Mouse (Mus musculus): ENCODE results near the gene Dnmbp. TPM values are rescaled to one million over a fixed set of nuclear protein-coding genes. Genes with fewer than 3 reads are reported as not detected.
"Not testable (repeated sequence)": the region's sequence is repeated elsewhere in the genome, so short reads cannot be mapped to it uniquely, and the experiment has no call there.

Gene Dnmbp
- total RNA-seq, 1 experiment from 2014 or later = 9.0 TPM

DNA sequence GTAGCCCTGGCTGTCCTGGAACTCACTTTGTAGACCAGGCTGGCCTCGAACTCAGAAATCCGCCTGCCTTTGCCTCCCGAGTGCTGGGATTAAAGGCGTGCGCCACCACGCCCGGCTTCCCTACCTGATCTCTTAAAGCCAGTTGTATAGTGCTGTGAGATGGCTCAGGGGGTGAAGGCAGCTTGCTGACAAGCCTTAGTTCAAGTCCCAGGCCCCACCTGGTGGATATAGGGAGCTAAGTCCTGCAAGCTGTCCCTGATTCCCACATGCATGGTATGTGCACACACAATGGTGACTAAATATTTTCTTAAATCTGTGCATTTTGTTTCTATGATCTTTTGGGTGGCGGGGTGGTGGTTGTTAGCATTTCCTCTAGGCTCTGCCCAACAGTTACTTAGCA, 12.9 kb upstream of the Dnmbp start:
- not testable (repeated sequence) for ATAC-seq (replicated peaks; ENCODE audit: low read depth, poor library complexity, severe bottlenecking)

DNA sequence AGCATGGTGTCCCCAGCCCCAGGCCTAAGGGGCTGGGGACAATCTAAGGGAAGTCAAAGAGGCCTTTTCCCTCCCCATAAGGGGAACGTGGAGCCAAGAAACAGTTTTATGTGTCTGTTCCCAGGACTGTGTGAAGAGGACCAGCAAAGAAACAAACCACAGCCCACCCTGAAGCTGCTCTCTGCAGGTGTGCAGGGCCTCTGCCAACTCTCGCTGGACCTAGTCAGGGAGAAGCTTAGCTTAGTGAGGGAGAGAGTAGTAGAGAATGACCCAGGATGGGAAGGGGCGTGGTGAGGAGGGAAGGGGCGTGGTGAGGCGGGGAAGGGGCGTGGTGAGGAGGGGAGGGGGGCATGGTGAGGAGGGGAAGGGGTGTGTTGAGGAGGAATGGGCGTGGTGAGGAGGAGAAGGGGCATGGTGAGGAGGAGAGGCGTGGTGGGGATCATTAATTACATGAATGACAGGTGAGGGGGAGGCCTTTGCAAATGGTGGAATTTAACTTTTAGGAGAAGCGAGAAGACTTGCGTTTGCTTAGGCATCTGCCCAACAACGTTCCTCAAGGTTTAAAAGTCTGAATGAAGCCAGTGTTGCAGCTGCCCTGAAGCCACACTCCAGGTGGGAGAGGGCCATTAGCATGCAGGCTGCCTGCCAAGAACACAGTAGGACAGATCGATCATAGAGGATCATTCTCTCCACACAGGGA, 9.3 kb upstream of the Dnmbp start:
- ATAC-seq (replicated peaks; ENCODE audit: low read depth, poor library complexity, severe bottlenecking) = peak; percentile 50; the same call in 1 of the 2 replicates

DNA sequence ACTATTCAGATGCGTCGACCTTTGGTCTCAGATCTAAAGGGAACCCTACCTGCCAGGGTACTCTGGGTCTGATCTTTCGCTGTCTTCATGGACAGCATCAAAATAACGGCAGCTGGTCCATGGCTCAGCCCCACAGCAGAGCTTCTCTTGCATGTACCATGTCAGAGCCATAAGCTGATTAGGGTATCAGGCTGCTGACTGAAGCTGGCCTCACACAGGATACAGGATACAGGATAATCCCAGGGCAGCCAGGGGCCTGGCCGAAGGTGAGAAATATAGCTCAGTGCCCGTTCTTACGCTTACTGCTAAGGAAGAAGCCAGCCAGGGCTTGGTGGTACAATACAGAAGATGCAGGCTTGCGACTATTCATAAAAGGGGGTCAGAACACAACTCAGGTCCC, 4.6 kb upstream of the Dnmbp start:
- ATAC-seq (replicated peaks; ENCODE audit: low read depth, poor library complexity, severe bottlenecking) = no peak

DNA sequence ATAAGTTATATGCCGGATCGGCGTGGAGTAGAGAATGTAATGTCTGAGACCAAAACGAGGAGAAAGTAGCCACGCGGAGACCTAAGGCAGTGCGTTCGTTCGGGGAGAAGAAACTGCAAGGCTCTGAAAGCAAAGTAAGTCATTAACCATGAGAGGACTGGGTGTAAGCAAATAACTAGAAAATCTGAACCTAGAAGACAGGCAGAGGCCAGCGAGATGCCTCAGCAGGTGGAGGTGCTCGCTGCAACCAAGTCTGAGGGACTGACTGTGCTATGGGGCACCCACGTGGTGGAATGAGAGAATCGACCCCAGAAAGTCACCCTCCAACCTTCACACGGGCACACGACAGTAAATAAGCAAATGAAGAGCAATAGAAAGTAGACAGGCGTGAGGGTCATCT, 3.1 kb upstream of the Dnmbp start:
- no peak for ATAC-seq (replicated peaks; ENCODE audit: low read depth, poor library complexity, severe bottlenecking)

DNA sequence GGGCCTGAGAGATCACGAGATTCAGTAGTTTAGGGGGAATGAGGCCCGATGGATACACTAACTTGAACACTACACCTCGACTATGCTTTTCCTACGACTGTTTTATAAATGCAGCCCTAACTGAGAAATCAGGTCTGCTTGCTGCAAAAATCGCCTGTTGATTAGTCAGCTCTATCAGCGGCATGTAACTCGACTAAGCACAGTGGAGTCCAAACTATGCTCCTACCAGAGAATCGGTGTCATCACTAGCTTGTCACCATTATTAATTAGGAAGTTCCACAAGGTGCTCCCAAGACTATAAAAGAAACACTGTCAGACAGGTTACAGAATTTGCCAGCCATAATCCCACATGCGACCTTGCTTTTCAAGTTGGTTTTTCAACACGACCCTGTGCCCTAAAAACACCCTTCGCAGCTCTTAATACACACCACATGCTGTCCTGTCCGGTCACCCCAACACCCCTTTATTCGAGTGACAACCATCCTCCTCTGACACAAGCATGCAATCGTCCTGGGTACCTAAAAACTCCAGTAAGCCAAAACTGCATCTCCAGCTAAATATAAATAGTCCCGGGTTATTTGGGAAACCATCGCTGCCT, 721 bp downstream of the Dnmbp start:
- ATAC-seq (replicated peaks; ENCODE audit: low read depth, poor library complexity, severe bottlenecking) = no peak

DNA sequence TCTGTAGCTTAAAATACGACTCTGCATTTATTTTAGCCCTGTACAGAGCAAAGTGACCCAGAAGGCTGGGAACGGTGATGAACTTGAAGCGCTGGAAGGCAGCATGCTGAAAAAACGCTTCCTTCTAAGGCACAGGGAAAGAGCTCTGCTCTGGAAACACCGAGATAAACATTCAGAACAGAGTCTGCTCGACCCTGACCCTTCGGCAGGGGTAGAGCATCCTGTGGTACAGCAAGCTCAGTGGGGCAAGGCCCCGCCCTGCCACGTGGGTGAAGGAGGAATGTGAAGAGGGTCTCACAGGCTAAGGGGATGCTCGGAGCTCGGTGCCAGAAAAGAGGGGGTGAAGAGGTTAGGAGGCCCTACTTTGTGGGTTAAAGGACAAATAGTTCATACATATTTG, 1.6 kb downstream of the Dnmbp start:
- ATAC-seq (replicated peaks; ENCODE audit: low read depth, poor library complexity, severe bottlenecking) = no peak

DNA sequence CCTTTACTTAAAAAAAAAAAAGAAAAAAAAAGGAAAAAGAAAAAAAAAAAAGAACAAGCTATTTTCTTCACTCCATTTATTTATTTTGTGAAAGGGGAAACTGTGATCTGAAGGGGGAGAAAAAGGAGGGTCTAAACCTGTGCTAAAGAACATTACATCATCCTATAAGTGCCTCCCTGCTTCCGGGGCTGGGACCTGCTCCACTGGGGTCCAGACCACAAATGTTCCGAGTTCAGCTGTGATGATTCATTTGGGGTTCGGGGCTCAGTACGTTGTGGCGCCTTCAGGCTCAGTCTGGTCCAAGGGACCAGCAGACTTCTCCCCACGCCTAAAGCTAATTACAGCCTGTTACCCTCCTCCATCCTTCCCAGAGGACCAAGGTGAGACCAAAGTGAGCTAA, 9.1 kb downstream of the Dnmbp start:
- peak; percentile 46; the same call in 1 of the 2 replicates for ATAC-seq (replicated peaks; ENCODE audit: low read depth, poor library complexity, severe bottlenecking)

DNA sequence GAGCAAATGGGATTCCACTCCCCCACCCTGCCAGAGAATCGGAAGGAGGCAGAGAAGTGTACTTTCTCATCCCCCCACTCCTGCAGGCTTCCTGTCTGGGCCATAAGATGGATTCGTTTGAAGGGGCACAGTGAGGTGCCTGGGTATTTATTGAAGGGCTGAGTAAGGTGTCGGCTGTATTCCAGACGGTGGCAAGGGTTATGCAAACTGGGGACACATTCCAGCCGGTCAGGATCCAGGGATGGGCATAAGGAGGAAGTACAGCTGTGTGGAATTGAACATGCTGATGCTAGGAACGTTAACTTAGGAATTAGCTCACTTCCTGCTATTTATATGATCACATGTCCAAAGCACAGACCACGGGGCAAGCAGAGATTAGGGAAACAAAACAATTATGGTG, 9.6 kb downstream of the Dnmbp start:
- ATAC-seq (replicated peaks; ENCODE audit: low read depth, poor library complexity, severe bottlenecking) = 0 out of 2 replicates have a peak, but pooled peaks have one; percentile 8

DNA sequence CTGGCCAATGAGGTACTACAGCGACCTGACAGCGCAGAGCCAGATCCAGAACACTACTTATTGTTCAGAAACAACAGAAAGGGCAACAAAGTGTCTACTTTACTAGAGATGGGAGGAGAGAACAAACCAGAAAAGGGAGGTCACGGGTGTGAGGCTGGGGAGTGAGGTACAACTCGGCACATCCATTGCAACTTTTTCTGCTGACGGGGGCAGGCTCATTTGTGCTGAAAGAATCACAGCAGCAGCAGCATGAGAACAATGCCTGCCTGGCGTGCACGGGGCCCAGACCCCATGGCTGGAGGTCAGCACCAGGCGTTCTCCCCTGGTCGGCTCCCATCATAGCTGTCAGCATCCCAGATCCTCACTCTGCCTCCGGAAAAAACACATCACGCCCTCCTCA, 10.1 kb downstream of the Dnmbp start:
- ATAC-seq (replicated peaks; ENCODE audit: low read depth, poor library complexity, severe bottlenecking) = no peak

DNA sequence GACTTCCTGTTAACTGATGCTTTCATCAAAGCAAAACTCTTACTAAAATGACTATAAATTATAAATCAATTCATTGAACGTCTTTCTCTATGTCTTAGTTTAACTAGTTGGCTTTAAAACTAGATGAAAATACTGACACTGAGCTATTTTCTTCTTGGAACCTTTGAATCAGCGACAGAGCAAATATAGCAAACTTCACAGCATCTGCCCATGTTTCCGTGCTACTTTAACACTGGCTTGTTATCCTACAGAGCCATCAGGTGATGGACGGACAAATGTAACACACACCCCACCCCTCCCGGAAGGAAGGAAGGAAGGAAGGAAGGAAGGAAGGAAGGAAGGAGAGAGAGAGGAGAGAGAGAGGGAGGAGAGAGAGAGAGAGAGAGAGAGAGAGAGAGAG, 12.0 kb downstream of the Dnmbp start:
- no peak for ATAC-seq (replicated peaks; ENCODE audit: low read depth, poor library complexity, severe bottlenecking)

DNA sequence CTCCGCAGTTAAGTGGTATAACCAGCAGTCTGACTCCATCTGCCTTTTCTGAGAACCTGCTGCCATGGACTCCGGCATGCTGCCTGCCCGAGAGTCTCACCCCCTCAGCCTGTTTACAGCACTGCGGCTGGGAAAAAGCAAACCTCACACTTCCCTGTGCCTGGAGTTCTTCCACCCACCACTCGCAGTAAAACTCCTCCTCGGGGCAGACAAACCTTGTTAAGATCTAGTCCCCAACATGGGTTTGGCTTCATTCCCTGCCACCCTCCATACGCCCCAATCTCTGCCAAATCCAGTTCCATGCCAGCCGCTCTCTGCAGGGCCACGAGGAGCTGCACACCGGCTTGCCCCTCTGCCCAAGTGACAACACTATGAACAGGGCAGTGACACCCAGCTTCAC, 12.9 kb downstream of the Dnmbp start:
- 0 out of 2 replicates have a peak, but pooled peaks have one; percentile 17 for ATAC-seq (replicated peaks; ENCODE audit: low read depth, poor library complexity, severe bottlenecking)

DNA sequence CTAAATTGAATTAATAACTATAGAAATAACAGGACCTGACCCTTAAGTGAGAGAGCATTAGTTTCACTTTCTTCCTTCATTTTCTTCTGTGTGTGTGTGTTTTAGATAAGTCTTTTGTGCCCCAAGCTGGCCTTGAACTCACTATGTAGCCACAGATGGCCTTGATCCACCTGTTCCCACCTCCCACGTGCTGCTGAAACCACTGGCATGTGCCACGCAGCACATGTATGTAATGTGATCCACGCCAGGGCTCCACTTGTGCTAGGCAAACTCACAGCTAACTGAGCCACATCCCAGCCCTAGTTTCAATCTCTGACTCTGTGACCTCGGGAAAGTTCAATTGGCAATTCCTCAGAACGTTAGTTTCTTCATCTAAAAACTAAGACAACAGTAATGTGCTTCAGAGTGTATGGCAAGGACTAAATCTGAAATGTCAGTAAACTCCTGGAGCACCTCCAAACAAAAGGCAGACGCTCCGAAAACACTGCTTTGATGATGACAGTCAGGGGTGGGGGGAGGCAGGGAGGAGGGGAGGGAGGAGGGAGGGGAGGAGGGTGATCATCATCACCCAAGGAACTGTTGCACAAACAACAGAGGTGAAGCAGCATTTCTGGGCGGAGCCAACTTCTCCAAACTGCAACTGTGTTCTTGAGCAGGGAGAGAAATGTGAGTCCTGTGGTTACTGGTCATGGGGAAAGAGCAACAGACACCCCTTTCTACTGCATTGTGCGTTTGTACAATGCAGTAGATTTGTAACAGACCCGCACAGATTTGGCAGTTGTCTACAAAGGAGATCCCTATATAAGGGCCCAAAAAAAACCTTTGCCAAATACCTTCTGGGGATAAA, 13.6 kb downstream of the Dnmbp start:
- peak; percentile 50; the same call in 1 of the 2 replicates for ATAC-seq (replicated peaks; ENCODE audit: low read depth, poor library complexity, severe bottlenecking)

DNA sequence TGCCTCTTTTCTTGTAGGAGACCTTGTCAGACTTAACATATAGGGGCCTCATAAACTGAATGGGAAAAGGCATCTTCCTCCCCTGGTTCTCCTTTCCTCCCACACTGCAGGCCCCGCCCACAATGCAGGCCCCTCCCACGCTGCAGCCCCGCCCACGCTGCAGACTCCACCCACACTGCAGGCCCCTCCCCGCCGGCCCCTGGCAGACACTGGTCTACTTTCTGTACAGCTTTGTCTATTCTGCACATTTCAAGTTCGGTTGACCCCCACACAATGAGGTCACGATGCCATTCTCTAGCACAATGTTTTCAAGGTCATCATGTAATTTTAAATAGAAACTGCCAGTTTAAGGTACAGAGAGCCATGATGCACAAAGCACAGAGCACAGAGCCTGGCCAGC, 15.6 kb downstream of the Dnmbp start:
- no peak for ATAC-seq (replicated peaks; ENCODE audit: low read depth, poor library complexity, severe bottlenecking)

DNA sequence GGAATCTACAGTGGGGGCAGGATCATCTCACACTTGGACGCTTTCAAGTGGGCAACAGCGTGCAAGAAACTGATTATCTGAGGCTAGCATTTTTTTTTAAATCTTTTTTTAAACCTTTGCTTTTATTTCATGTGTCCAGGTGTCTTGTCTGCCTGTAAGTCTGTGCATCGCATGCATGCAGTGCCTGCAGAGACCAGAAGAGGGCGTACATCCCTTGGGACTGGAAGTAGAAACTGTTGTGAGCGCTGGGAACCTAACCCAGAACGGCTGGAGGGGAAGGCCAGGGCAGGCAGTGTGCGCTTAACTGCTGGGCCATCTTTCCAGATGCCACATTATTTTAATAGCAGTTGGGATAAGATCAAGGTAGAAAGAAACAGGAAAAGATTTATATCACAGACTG, 17.0 kb downstream of the Dnmbp start:
- ATAC-seq (replicated peaks; ENCODE audit: low read depth, poor library complexity, severe bottlenecking) = no peak

DNA sequence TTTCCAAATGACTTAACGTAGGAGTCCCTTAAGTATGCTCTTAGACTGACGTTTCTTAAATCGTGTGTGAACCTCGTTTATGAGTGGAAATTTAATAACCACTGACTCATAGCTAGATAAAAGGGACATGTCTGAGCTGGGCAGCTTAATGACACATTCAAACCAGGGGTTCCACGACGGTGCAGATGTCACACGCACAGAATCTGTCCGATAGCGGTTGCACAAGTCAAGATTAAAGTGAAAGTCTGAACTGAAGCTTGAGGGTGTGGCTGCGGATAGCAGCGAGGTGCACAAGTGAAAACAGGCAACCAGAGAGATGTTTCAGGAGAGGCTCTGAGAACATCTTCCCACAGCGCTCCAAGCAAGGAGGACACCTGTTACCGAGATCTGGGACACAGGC, 18.6 kb downstream of the Dnmbp start:
- no peak; the same call in 1 of the 2 replicates for ATAC-seq (replicated peaks; ENCODE audit: low read depth, poor library complexity, severe bottlenecking)

DNA sequence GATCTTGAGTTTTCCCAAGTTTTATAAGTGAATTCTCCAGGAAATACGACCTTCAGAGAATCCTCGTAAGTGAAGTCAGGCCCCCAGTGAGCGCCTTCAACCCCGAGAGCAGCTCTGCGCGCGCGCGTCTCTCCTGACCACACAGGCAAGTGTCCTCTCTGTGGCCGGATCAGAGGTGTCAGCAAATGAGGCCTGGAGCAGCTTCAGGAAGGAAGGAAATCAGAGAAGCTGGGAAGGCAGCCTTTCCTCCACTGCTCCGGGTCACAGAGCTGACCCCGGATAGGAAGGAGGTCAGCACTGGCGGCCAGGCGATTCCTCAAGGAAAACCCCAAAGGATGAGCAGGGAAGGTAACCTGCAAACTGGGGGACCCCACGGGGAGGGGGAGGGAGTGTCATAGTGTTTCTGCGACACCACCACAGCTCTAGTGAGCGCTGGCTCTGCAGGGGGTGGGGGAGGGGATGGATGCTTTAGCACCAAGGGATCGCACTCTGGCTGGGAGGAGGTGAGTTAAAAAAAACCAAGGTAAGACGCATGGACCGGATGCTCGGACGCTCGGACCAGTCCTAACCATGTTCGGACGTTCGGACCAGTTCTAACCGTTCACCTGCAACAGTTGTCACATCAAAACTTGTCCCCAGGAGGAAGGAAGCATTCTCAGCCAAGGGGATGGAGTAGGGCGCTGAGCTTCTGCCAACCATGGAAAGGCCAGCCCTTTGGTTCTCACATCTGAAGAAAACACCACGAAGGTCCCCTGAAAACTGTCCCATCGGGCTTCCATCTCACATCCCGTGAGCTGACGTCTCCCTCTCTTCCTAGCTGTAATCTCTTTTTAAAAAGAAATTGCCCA, 19.3 kb downstream of the Dnmbp start:
- ATAC-seq (replicated peaks; ENCODE audit: low read depth, poor library complexity, severe bottlenecking) = no peak

DNA sequence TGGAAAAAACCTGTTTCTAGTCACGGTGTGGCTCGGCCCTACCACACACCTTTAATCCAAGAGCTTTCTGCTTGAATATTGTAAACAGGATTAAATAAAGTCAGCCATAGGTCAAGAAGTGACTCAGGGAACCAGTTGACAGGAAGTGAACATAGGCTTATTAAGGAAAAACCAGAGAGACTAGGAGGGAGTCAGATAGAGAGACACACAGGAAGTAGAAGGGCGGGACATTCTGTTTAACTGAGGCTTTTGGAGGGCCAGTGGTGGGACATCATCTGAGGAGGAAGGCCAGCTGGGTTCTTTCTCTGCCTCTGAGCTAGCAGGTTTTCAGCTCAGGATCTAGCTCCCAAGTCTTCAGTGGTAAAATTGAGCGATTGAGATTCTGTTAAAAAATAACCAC, 20.1 kb downstream of the Dnmbp start:
- ATAC-seq (replicated peaks; ENCODE audit: low read depth, poor library complexity, severe bottlenecking) = no peak

DNA sequence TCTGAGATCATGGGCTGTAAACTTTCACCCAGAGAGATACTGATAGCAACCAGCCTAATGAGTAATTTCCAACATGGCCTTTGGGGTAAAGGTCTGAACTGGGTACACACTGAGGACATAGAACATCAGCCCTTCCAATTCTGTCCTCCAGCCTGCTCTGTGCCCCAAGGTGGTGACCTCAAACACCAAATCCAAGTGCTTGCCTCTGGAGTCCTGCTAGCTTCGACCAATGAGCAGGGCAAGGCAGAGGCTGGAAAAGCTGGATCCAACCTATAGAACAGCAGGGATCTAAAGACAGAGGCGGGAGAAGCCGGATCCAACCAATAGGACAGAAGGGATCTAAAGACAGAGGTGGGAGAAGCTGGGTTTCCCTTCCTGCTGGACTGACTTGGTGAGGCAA, 21.2 kb downstream of the Dnmbp start:
- no peak for ATAC-seq (replicated peaks; ENCODE audit: low read depth, poor library complexity, severe bottlenecking)

DNA sequence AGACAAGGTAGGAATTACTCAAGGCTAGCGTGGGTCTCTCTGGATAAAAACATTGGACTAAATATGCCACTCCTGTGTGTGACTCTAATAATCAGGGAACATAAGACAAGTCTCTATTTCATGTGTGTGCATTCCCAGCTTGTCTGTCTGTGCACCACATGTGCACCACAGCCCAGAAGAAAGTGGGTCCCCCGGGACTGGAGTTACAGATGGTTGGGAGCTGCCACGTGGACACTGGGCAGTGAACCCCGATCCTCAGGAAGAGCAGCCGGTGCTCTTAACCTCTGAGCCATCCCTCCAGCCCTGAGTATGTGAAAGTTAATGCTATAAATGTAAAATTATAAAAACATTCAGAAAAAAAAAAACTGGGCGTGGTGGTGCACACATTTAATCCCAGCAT, 22.2 kb downstream of the Dnmbp start:
- ATAC-seq (replicated peaks; ENCODE audit: low read depth, poor library complexity, severe bottlenecking) = no peak

DNA sequence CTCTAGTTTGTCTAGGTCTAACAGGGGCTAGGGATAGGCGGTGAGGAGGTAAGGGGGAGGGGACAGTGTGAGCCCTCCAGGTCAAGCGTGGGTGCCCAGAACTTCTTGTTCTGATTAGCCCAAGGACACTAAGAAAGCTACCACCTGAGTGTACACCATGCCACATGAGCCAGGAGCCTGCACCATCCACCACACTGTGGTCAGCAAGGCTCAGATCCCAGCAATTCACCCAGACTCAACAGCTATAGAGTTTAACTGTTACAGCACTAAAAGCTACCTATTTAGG, 22.6 kb downstream of the Dnmbp start:
- no peak for ATAC-seq (replicated peaks; ENCODE audit: low read depth, poor library complexity, severe bottlenecking)

Data from common myeloid progenitor, adult 5-6 weeks (primary cell).